Mouse (Mus musculus) c-Kit-positive CD71-positive TER-119-negative erythroid progenitor cells, embryonic 14.5 days (primary cell): ENCODE data around the gene Dusp21.

Source experiments
- DNase-seq: peaks from one replicate; pipeline ENCODE4 v3.0.0-alpha.2; 2013; ENCODE audit warnings: low read depth

Gene Dusp21

DNA sequence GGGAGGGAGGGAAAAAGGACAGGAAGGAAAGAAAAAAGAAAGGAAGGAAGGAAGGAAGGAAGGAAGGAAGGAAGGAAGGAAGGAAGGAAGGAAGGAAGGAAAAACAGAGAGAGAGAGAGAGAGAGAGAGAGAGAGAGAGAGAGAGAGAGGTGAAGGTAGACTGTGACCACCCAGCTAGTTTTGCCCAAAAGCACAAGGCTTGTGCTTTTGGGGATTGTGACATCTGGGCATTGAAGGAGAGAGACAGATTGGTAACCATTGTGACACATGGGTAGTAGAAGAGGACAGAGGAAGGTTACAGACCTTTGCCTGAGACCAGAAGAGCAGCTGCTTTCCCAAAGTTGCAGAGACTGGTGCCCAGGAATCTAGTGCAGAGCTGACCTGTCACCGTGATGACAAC, at the start of gene Dusp21:
Gene Dusp21 (plus strand): TSS at position 301 of the 400 bp plus-strand sequence.
- DNase-seq = no peak

DNA sequence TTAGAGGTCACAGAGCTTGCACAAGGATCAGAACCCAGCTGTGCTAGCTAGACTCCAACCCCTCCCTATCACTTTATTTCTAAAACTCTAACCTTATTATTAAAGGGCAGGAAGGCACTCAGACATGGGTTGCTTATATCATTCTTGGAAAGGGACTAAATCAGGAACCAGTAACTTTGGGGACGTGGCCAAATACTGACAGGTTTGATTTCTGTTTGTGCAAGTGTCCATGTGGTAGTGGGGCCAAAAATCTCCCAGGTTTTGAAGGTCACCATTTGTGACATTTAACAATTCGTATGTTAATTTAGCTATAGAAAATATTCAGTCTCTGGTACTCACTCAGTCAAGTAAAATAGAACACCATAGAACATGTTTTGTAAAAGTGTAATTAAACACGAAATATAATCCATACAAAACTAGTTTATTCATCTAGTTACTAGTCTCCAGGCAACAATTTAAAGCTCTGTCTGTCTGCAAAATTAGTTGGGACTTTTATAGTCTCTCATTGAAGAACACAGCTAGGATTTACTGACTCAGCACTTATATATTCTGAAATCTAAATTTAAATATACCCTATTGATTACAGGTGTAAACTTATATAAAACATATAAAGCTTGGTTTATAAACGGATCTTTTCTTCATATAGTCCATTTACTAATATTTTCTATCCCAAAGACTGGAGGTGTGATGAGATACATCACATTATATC, 15.2 kb downstream of the Dusp21 start:
- no peak for DNase-seq

DNA sequence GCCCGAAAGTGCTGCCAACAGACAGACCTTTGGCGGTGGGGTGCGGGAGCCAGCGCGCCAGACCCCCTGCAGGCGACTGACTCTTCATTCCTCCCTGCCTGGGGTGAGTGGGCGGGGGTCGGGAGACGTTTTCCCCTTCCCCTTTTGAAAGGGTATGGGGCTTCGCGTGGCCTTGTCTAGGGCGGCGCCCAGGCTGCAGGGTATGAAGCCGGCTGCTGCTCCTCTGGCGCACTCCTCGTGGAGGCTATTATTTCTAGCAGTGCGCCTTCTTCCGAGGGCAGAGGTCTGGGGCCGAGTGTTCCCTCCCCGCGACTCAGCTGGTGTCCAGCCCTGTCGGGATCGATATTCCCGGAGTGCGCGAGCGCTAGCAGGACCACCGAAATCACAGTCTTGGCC, 16.1 kb downstream of the Dusp21 start:
- DNase-seq = no peak

DNA sequence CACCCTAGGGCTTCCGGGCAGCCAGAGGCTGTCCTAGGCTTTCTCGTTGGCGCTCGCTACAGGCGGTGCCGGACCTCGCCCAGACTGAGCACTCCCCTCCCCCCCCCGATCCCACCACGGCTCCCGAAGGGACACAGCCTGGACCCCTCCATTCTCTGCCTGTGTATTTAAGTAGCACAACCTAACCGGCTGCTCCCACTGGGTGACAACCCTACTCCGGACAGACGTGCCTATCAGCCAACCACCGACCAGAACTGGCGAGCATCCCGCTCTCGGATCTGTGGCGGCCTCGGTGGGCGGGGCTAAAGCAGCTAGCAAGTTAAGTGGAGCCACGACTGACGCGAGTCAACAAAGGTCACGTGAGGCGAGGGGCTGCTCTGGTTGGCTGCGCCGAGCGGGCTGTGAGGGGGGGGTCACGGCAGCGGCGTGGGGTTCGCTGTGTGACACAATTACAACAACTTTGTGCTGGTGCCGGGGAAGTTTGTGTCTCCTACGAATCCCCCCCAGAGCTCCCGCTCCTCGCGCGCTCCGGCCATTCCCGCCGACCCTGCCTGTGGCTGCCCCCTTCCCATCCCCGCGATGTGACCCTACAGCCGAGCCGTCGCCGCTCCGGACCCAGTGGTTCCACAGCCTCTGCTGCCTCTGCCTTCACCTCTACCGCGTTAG, 16.7 kb downstream of the Dusp21 start, which contains the start of gene Kdm6a:
Gene Kdm6a (plus strand): TSS at position 384 of the 666 bp plus-strand sequence.
- peak; percentile 91 for DNase-seq

DNA sequence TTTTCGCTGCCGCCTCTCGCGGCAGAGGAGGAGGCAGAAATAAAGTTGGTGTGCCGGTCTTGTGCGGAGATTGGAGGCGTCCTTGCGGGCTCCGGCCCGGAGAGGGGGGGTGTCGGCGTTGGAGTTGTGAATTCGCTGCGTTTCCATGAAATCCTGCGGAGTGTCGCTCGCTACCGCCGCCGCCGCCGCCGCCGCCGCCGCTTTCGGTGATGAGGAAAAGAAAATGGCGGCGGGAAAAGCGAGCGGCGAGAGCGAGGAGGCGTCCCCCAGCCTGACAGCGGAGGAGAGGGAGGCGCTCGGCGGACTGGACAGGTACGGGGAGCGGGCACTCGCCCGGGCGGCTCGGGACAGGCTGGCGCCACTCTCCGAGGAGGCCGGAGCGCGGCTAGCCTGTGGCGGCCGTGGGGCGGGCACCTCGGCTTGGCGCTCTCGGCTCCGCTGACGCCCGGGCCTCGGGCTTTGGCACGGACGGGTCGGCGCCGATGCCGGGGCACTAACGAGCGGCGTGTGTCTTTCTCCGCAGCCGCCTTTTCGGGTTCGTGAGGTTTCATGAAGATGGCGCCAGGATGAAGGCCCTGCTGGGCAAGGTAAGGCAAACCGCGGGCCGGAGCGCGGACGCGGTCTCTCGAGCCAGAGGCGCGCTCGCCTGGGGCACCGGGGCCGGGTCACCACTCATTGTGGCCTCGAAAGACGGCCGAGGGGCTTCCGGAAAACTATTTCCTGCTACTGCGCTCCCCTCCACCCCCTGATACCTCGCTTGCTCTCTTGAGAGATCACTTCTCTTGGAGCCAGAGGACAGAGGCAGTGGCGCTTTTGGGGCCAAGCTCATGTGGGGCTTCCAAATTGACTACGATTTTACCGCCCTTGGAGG, 17.4 kb downstream of the Dusp21 start:
- no peak for DNase-seq

DNA sequence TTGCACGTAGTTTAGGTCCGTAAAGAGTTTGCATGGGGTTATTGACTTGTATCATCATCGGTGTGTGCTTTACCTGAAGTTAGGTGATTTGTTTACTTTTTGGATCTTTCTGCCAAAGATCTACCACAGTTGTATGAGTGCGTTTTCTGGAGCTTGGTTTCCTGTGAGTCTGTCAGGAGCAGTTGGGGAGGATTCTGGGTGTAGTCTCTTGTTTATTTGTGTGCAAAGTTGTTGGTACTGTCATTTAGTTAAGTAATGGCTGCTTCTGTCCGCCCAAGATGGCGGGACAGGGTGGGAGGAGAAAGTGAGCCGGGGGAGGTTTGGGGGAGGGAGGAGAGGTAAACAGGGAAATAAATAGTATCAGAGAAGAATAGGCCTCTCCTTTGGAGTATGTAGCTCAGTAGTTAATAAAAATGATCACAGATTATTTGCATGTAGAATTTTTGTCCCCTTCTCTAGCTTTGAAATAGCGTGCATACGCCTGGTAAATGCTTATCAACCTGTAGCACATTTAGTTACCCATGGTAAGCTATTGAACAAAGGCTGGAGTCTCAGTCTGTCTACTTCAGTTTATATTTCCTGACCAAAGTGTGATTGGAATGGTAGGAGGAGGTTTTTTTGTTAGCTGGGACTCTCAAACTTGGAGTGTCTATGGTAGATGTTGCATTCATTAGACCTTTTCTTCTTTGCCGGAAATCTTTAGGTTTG, 18.4 kb downstream of the Dusp21 start:
- DNase-seq = no peak

DNA sequence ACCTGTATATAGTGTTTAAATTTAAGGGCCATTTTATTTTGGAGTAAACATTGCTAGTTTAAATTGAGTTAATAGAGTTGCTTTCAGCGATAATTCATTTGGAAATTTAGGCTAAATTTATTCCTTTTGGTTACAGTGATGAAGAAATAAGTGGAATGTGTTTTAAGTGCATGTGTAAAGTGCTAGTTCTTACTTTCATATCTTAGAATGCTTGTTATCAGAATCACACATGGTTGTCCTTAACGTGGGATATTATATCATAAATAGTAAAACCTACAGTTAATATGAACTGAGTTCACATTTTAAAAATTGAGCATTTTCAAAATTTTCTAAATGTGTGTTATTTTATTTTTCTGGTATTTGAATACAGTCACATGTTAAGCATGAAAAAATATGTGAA, 19.5 kb downstream of the Dusp21 start:
- no peak for DNase-seq

DNA sequence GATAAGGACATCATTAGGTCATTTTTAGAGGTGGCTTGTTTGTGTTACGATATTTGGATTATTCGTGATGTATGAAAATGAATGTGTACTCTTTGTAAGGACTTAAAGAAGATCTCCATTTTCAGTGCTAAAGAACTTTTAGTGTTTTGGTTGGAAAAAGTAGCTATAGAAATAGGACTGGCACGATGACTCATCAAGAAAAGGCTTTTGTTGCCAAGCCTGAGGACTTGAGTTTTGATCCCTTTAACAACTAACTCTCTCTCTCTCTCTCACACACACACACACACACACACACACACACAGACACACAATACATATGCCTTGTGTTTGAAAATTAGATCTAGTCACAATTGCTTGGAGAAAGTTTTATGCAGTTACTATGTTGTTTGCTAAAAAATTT, 21.3 kb downstream of the Dusp21 start:
- no peak for DNase-seq

DNA sequence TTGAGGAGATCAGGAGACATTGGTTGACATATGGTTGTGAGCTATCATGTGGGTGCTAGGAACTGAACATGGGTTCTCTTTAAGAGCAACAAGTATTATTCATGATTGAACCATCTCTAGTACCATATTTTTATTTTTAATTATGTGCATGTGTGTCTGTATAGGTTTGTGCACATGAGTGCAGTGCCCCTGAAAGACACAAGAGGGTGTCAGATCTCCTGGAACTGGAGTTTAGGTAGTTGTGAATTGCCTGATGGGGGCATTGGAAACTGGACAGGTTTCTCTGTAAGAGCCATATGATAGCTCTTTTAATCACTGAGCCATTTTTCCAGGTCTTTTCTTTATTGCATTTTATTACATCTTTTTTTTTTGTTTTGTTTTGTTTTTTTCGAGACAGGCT, 23.3 kb downstream of the Dusp21 start:
- DNase-seq = no peak

DNA sequence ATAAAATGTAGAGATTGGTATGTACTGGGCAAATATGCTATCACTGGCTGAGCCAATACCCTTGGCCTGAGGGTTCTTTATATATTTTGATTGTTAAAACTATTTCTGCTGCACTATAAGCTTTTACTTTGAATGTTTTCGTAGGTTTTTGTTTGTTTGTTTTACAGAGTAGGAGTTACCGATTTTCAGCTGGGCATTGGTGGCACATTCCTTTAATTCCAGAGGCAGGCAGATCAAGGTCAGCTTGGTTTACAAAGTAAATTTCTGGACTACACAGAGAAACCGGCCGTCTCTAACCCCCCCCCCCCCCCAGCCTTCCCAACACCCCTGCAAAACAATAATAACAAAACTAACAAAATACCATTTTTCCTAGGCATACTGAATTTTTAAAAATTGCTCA, 29.2 kb downstream of the Dusp21 start:
- no peak for DNase-seq

DNA sequence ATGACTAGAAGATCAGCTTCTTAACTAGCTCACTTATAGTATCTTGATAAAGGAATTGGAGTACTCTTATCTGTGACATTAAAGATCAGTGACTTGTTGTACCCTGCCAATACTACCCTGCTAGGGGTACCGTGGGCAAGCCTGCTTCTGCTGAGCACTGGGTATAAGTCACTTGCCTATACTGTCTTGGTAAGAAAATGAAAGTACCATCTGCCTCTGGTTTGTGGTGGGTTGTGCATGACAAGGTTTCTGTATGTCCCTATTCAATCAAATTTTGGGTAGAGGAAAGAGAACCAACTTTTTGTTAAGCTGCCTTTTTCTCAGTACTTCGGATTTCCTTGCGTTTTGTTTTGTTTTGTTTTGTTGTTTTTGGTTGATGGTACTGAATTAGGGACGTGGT, 32.1 kb downstream of the Dusp21 start:
- no peak for DNase-seq

DNA sequence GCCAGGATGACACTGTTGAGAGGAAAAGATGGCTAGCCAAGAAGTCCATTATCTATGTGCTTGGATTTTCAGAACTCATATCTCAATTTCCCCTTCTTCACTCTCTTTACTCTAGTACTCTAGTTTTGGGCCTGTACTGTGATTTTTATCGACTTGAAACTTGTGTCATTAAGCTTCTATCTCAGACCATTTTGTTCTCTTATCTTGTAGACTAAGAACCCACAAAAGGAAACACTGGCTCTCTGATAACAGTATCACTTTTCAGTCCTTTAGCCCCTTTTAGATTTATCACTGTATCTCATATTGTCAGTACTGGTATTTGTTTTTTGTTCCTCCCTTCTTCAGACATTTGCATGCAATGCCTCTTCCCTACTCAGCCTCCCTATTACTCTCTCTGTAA, 33.8 kb downstream of the Dusp21 start:
- no peak for DNase-seq

DNA sequence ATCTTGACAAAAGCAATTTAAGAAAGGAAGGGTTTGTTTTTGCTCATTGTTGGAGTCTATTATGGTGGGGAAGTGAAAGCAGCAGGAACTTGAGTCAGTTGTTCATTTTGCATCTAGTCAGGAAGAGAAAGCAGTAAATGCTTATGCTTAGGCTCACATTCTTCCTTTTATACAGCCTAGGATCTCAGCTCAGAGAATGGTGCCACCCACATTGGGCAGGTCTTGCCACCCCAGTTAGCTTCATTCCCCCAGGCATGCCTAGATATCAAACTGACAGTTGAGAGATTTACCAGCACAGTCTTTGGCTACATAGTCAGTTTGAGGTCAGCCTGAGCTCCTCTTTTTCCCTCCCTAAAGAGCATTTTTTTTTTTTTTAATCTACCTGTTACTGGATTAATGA, 41.5 kb downstream of the Dusp21 start:
- DNase-seq = no peak

DNA sequence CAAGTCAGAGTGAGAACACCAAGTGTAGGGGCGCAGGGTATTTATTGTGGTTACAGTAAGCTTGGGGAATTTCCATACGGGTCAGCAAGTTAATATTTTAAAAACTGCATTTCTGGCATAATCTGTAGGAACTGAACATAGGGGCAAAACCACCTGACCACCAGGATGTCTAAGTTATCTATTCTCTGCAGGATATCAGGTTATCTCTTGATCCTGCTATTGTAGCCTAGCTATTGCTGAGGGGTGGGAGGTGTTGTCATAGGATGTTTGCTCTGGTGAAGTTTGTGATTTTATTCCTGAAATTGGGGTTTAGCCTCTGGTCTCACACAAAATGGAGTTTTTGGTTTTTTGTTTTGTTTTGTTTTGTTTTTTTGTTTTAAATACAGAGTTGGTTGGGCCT, 42.6 kb downstream of the Dusp21 start:
- no peak for DNase-seq
